Mouse (Mus musculus) myocyte (in vitro differentiated cells): ENCODE measurements around the gene Bicdl1.

Experiments used
- CEBPB ChIP-seq: IDR thresholded peaks from 2 replicates; pipeline ENCODE4 v1.6.1; 2011; ENCODE audit warnings: mild to moderate bottlenecking, moderate library complexity; ENCODE audit not compliant: poor library complexity, insufficient read depth, severe bottlenecking
- E2F4 ChIP-seq: IDR thresholded peaks from one replicate; pipeline ENCODE4 v1.6.1; 2011; ENCODE audit warnings: mild to moderate bottlenecking, control low read depth, moderate library complexity; ENCODE audit not compliant: insufficient read depth
- MAX ChIP-seq: IDR thresholded peaks from one replicate; pipeline ENCODE4 v1.6.1; 2011; ENCODE audit warnings: low read depth, mild to moderate bottlenecking, control low read depth
- MYOD1 ChIP-seq, 3 experiments: IDR thresholded peaks; one replicate each; pipeline ENCODE4 v1.6.1; 2011; ENCODE audit warnings: control low read depth in 2 of 3, low read depth in 2 of 3, mild to moderate bottlenecking in 2 of 3, moderate library complexity in 1 of 3; ENCODE audit not compliant: insufficient read length in 2 of 3, control insufficient read depth in 1 of 3
- MYOG ChIP-seq, 3 experiments: IDR thresholded peaks; one replicate each; pipeline ENCODE4 v1.6.1; 2011; ENCODE audit warnings: control low read depth in 2 of 3, low read depth in 2 of 3, mild to moderate bottlenecking in 2 of 3; ENCODE audit not compliant: insufficient read length in 2 of 3, control insufficient read depth in 1 of 3, insufficient read depth in 1 of 3
- POLR2A ChIP-seq: IDR thresholded peaks from one replicate; pipeline ENCODE4 v1.6.1; 2011; ENCODE audit warnings: low read depth, mild to moderate bottlenecking, control low read depth, moderate library complexity; ENCODE audit not compliant: insufficient read length
- POLR2AphosphoS2 ChIP-seq: IDR thresholded peaks from one replicate; pipeline ENCODE4 v1.6.1; 2011; ENCODE audit warnings: low read depth, control low read depth; ENCODE audit not compliant: insufficient read length
- REST ChIP-seq: IDR thresholded peaks from one replicate; pipeline ENCODE4 v1.6.1; 2011; ENCODE audit warnings: mild to moderate bottlenecking, control low read depth, moderate library complexity; ENCODE audit not compliant: insufficient read depth, insufficient read length
- SRF ChIP-seq: IDR thresholded peaks from one replicate; pipeline ENCODE4 v1.6.1; 2011; ENCODE audit warnings: low read depth; ENCODE audit not compliant: control insufficient read depth, insufficient read length
- TCF12 ChIP-seq: IDR thresholded peaks from one replicate; pipeline ENCODE4 v1.6.1; 2011; ENCODE audit warnings: mild to moderate bottlenecking, control low read depth; ENCODE audit not compliant: poor library complexity, insufficient read depth, severe bottlenecking
- USF1 ChIP-seq: IDR thresholded peaks from one replicate; pipeline ENCODE4 v1.6.1; 2011; ENCODE audit warnings: low read depth, mild to moderate bottlenecking, control low read depth, moderate library complexity

GRCm38 (mm10) chr5:115766821-115767220, 35.4 kb upstream of the Bicdl1 start:
- TF ChIP-seq CEBPB (no peak), POLR2AphosphoS2 (no peak), USF1 (no peak), POLR2A (no peak), MYOD1 (IDR thresholded peaks at IDR 0.05; ENCODE audit: control insufficient read depth in 1 of 3, insufficient read length in 2 of 3, low read depth in 2 of 3) (no peak), TCF12 (no peak), E2F4 (no peak), MAX (no peak), MYOG (IDR thresholded peaks at IDR 0.05; ENCODE audit: control insufficient read depth in 1 of 3, insufficient read depth in 1 of 3, insufficient read length in 2 of 3, low read depth in 2 of 3) (no peak), SRF (no peak), REST (no peak)
